Mouse (Mus musculus): Measurements from ENCODE around the gene Nfkbid. TPM values are rescaled to one million over a fixed set of nuclear protein-coding genes. Genes with fewer than 3 reads are reported as not detected.
A peak's percentile ranks its signal among the peaks of the same experiment; 100 is the strongest.

Nfkbid gene
- polyA plus RNA-seq, 1 experiment = not detected

DNA sequence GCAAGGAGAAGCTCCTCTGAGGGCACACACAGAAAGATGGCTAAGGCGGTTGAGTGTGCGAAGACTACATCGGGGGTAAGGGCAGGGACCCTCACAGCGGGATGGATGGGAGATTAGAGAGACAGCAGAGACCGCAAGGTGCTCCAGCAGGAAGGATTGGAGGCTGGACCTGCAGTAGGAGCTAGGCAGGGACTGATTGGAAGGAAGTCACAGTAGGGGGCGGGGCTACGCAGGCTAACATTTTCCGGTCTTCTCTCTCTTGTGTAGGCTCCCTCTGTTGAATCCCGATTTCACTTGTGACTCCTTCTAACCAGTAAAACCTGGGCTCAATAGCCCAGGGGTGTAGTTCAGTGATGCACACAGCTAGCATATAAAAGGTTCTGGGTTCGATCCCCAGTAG, 15.3 kb downstream of the Nfkbid start:
- H3K4me3 ChIP-seq (ENCODE audit: insufficient read depth, low read depth, low read length) = no peak overlapping the region
- WGBS = 34% methylated on average over 10 of the region's 10 CpGs
- peaks cover 16% of the 10 kb centered on the region for H3K4me1 ChIP-seq (ENCODE audit: control insufficient read depth, insufficient read depth, low read length)
- no peak overlapping the region for H3K27ac ChIP-seq (ENCODE audit: insufficient read depth, low read depth, low read length)
- TF ChIP-seq CTCF (IDR thresholded peaks at IDR 0.05; ENCODE audit: insufficient read depth, low read depth, low read length) (no peak), POLR2A (IDR thresholded peaks at IDR 0.05; ENCODE audit: insufficient read depth, low read depth, low read length) (no peak)

DNA sequence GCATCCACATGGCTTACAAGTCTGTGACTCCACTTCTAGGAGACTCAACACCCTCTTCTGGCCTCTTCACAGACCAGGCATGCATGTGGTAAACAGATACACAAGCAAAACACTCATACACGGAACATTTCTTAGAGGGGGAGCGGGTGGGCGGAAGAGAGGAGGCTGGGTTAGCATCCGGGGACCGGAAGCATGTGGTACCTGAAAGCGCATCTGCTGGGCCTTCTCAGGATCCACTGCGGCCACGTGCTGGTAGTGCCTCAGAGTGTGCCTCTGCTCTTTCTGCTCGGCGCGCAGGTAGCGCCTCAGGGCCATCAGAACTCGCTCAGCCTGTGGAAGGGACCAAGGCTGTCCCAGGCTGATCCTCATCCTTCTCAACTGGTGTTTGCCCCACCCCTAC, 18.2 kb downstream of the Nfkbid start:
- H3K27ac ChIP-seq (ENCODE audit: insufficient read depth, low read depth, low read length) = no peak overlapping the region
- no peak for TF ChIP-seq POLR2A (IDR thresholded peaks at IDR 0.05; ENCODE audit: insufficient read depth, low read depth, low read length)
- no peak for TF ChIP-seq CTCF (IDR thresholded peaks at IDR 0.05; ENCODE audit: insufficient read depth, low read depth, low read length)
- WGBS = 79% methylated on average over 13 of the region's 13 CpGs
- H3K4me1 ChIP-seq (ENCODE audit: control insufficient read depth, insufficient read depth, low read length) = peaks cover 34% of the 10 kb centered on the region
- no peak overlapping the region for H3K4me3 ChIP-seq (ENCODE audit: insufficient read depth, low read depth, low read length)

- Histone ChIP-seq H3K4me3 (ENCODE audit: insufficient read depth, low read depth, low read length) (no peak overlapping the region), H3K27ac (ENCODE audit: insufficient read depth, low read depth, low read length) (no peak overlapping the region), H3K4me1 (ENCODE audit: control insufficient read depth, insufficient read depth, low read length) (peaks cover 37% of the 10 kb centered on the region)
- 24% methylated on average over 4 of the region's 5 CpGs for WGBS
- TF ChIP-seq POLR2A (IDR thresholded peaks at IDR 0.05; ENCODE audit: insufficient read depth, low read depth, low read length) = no peak
- peak; percentile 77 for TF ChIP-seq CTCF (IDR thresholded peaks at IDR 0.05; ENCODE audit: insufficient read depth, low read depth, low read length)
Measured at GRCm38 (mm10) chr7:30440697-30441096, 19.2 kb downstream of the Nfkbid start.

DNA sequence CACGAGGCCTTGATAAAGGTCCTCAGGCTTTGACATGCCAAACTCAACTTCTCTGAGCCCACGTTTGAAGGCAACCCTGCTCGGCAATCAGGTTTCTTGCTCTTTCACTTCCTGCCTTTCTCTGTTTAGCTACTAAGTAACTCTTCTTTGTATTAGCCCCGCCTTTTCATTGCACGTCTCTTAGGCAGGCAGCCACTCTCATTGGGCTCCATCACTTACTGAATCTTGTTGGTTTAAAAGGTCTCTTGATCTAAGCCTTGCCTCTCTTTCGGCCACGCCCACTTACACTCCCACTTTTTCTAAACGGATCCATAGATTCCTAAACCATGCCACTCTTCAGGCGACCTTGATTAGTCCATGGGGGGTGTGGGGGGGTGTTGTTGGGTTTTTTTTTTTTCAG, 22.2 kb downstream of the Nfkbid start:
- TF ChIP-seq CTCF (IDR thresholded peaks at IDR 0.05; ENCODE audit: insufficient read depth, low read depth, low read length) = no peak
- TF ChIP-seq POLR2A (IDR thresholded peaks at IDR 0.05; ENCODE audit: insufficient read depth, low read depth, low read length) = no peak
- H3K4me1 ChIP-seq (ENCODE audit: control insufficient read depth, insufficient read depth, low read length) = peaks cover 36% of the 10 kb centered on the region
- peak overlapping the region; percentile 89 for H3K4me3 ChIP-seq (ENCODE audit: insufficient read depth, low read depth, low read length)
- WGBS = 14% methylated on average over 9 of the region's 9 CpGs
- H3K27ac ChIP-seq (ENCODE audit: insufficient read depth, low read depth, low read length) = no peak overlapping the region

GRCm38 (mm10) chr7:30444154-30444970, 22.8 kb downstream of the Nfkbid start:
- H3K27ac ChIP-seq (ENCODE audit: insufficient read depth, low read depth, low read length) = peak overlapping the region; percentile 95
- TF ChIP-seq CTCF (IDR thresholded peaks at IDR 0.05; ENCODE audit: insufficient read depth, low read depth, low read length) (no peak), POLR2A (IDR thresholded peaks at IDR 0.05; ENCODE audit: insufficient read depth, low read depth, low read length) (peak; percentile 30)
- under 1% methylated on average over 38 of the region's 38 CpGs for WGBS
- H3K4me3 ChIP-seq (ENCODE audit: insufficient read depth, low read depth, low read length) = peak overlapping the region; percentile 89
- H3K4me1 ChIP-seq (ENCODE audit: control insufficient read depth, insufficient read depth, low read length) = peaks cover 36% of the 10 kb centered on the region

GRCm38 (mm10) chr7:30444971-30445751, 23.6 kb downstream of the Nfkbid start, which contains the start of gene Aplp1:
TSS of gene Aplp1 (minus strand) at chr7:30445535.
- TF ChIP-seq POLR2A (IDR thresholded peaks at IDR 0.05; ENCODE audit: insufficient read depth, low read depth, low read length) = peak; percentile 40
- no peak; the same call in 1 of the 2 replicates for TF ChIP-seq CTCF (IDR thresholded peaks at IDR 0.05; ENCODE audit: insufficient read depth, low read depth, low read length)
- peak within 1 kb of the TSS; percentile 89 for H3K4me3 ChIP-seq (ENCODE audit: insufficient read depth, low read depth, low read length)
- WGBS = under 1% methylated on average over 66 of the region's 72 CpGs
- H3K27ac ChIP-seq (ENCODE audit: insufficient read depth, low read depth, low read length) = peak within 1 kb of the TSS; percentile 95
- peaks cover 31% of the 10 kb centered on the region for H3K4me1 ChIP-seq (ENCODE audit: control insufficient read depth, insufficient read depth, low read length)

DNA sequence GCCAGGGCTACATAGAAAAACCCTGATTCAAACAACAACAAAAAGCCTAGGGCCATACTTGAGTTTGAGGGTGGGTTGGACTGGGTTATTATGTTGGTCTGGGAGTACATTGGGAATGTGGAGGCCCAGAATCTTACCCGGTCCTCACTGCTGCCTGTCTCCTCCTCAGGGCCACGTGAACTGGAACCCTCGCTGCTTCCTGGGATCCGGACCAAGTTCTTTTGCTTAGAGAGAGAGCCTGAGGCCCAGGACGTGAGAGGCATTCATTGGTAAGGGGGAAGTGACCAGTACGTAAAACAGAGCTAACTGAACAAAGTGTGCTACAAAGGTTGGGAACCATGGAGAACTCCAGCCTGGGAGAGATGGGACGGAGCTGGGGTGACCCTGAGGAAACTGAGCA, 28.7 kb downstream of the Nfkbid start:
- WGBS = 58% methylated on average over 7 of the region's 7 CpGs
- peaks cover 16% of the 10 kb centered on the region for H3K4me1 ChIP-seq (ENCODE audit: control insufficient read depth, insufficient read depth, low read length)
- no peak for TF ChIP-seq CTCF (IDR thresholded peaks at IDR 0.05; ENCODE audit: insufficient read depth, low read depth, low read length)
- no peak for TF ChIP-seq POLR2A (IDR thresholded peaks at IDR 0.05; ENCODE audit: insufficient read depth, low read depth, low read length)
- no peak overlapping the region for H3K27ac ChIP-seq (ENCODE audit: insufficient read depth, low read depth, low read length)
- H3K4me3 ChIP-seq (ENCODE audit: insufficient read depth, low read depth, low read length) = no peak overlapping the region

GRCm38 (mm10) chr7:30453327-30453726, 31.8 kb downstream of the Nfkbid start:
- 17% methylated on average over 25 of the region's 25 CpGs for WGBS
- H3K27ac ChIP-seq (ENCODE audit: insufficient read depth, low read depth, low read length) = no peak overlapping the region
- H3K4me1 ChIP-seq (ENCODE audit: control insufficient read depth, insufficient read depth, low read length) = peaks cover 31% of the 10 kb centered on the region
- H3K4me3 ChIP-seq (ENCODE audit: insufficient read depth, low read depth, low read length) = no peak overlapping the region
- TF ChIP-seq POLR2A (IDR thresholded peaks at IDR 0.05; ENCODE audit: insufficient read depth, low read depth, low read length) (no peak), CTCF (IDR thresholded peaks at IDR 0.05; ENCODE audit: insufficient read depth, low read depth, low read length) (no peak)

DNA sequence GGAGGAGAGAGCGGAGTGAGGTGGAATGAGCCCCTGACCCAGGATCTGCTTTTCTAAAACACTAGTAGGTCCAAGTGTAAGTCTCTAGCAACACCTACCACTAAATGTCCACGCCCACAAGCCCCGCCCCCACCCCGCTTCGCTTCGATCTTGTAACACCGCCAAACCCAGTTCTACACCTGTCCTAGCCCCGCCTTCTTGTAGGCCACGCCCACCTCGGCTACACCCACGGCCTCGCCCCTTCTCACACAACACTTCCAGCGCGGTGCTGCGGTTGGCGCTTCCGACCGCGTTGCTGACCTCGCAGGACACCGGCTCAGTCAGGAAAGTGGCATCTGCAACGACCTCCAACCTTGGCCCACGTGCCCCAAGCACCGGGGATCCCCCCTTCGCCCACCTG, 32.2 kb downstream of the Nfkbid start:
- no peak overlapping the region for H3K4me3 ChIP-seq (ENCODE audit: insufficient read depth, low read depth, low read length)

More for the DNA sequence above, 32.2 kb downstream of the Nfkbid start:
- TF ChIP-seq POLR2A (IDR thresholded peaks at IDR 0.05; ENCODE audit: insufficient read depth, low read depth, low read length) (no peak), CTCF (IDR thresholded peaks at IDR 0.05; ENCODE audit: insufficient read depth, low read depth, low read length) (no peak)
- no peak overlapping the region for H3K27ac ChIP-seq (ENCODE audit: insufficient read depth, low read depth, low read length)
- 5% methylated on average over 24 of the region's 25 CpGs for WGBS
- H3K4me1 ChIP-seq (ENCODE audit: control insufficient read depth, insufficient read depth, low read length) = peaks cover 36% of the 10 kb centered on the region

Measured in olfactory bulb, adult 2 months (tissue).